Comparison of ENCODE assay signal across 7 mouse cellular contexts in genomic region chr1:172376198-172376667, GRCm38 (mm10). TPM values are rescaled to one million over a fixed set of nuclear protein-coding genes. Genes with fewer than 3 reads are reported as not detected.
A peak's percentile ranks its signal among the peaks of the same experiment; 100 is the strongest.
DNase-seq lines count a peak whose midpoint lies in the region; ATAC-seq lines count a peak whose summit lies in the region.

Gene Pigm, plus strand, starts transcription at chr1:172376546.

- H3K27ac ChIP-seq in intestine, embryonic 15.5 days = peak within 1 kb of the TSS; percentile 72
- H3K27ac ChIP-seq in midbrain, embryonic 10.5 days (replicated peaks) = peak within 1 kb of the TSS; percentile 85

- peak; percentile 98 for DNase-seq in adrenal gland, adult 2 months
- DNase-seq in embryo, embryonic 11.5 days (ENCODE audit: low read depth, low spot score) = peak; percentile 94
- peak; percentile 95 to 96 for DNase-seq in gastrocnemius, postnatal 36 days
- peak; percentile 98 to 99 for DNase-seq in left cerebral cortex, postnatal 25 days (ENCODE audit: low spot score in 2 of 2)
- DNase-seq in midbrain, embryonic 10.5 days (ENCODE audit: low spot score) = peak; percentile 99
- DNase-seq in right cerebral cortex, postnatal 4 days = peak; percentile 96

- H3K36me3 ChIP-seq in intestine, embryonic 15.5 days = peaks cover 4% of the 10 kb centered on the region
- peaks cover 33% of the 10 kb centered on the region for H3K36me3 ChIP-seq in midbrain, embryonic 10.5 days

- peak; percentile 99 for ATAC-seq in intestine, embryonic 15.5 days

- intact Hi-C loops in gastrocnemius, postnatal 36 days (cut with DNase I) = no loop called here
- intact Hi-C loops in left cerebral cortex, postnatal 25 days (cut with DNase I) = no loop called here

- peak within 1 kb of the TSS; percentile 97 for H3K4me3 ChIP-seq in intestine, embryonic 15.5 days (replicated peaks)
- H3K4me3 ChIP-seq in midbrain, embryonic 10.5 days = peak within 1 kb of the TSS; percentile 88

- peak within 1 kb of the TSS; percentile 88 for H3K4me2 ChIP-seq in intestine, embryonic 15.5 days (replicated peaks)

- H3K9ac ChIP-seq in intestine, embryonic 15.5 days = peak within 1 kb of the TSS; percentile 79

- peaks cover 13% of the 10 kb centered on the region for H3K4me1 ChIP-seq in intestine, embryonic 15.5 days (replicated peaks)
- H3K4me1 ChIP-seq in midbrain, embryonic 10.5 days = peaks cover 26% of the 10 kb centered on the region

- H3K27me3 ChIP-seq in intestine, embryonic 15.5 days (replicated peaks) = no peaks in the 10 kb centered on the region
- 0 out of 2 replicates have a peak, but pooled peaks cover 7% of the 10 kb centered on the region for H3K27me3 ChIP-seq in midbrain, embryonic 10.5 days (ENCODE audit: low read depth, poor library complexity, severe bottlenecking)

- under 1% methylated on average over 39 of the region's 39 CpGs for WGBS in intestine, embryonic 15.5 days
- WGBS in midbrain, embryonic 10.5 days = 1% methylated on average over 39 of the region's 39 CpGs

- no peaks in the 10 kb centered on the region for H3K9me3 ChIP-seq in intestine, embryonic 15.5 days
- H3K9me3 ChIP-seq in midbrain, embryonic 10.5 days (replicated peaks) = no peaks in the 10 kb centered on the region

RNA-seq across cellular contexts. Expression of gene Pigm, which starts in this region (rescaled TPM):
- 10 to 100 TPM in 1 of 2 experiments, 1 to 10 TPM in 1; 9.2 to 11.2 TPM for total RNA-seq in adrenal gland, adult 2 months (2021)
- 10.4 and 11.0 TPM in 2 replicates for polyA plus RNA-seq in adrenal gland, adult 2 months (2012; rRNA removed)
- total RNA-seq in gastrocnemius, postnatal 36 days (2021) = 1 to 10 TPM; 3.3 to 4.0 TPM
- 6.3 and 6.4 TPM in 2 replicates for polyA plus RNA-seq in intestine, embryonic 15.5 days (2015; fragmentation: Nextera tagmentation; extraction: Ambion mirVana)
- total RNA-seq in left cerebral cortex, postnatal 25 days (2021) = 1 to 10 TPM; 8.9 to 9.2 TPM
- polyA plus RNA-seq in midbrain, embryonic 10.5 days (2016; fragmentation: Nextera tagmentation; extraction: Ambion mirVana) = 9.3 and 9.9 TPM in 2 replicates

Comparison
In these comparisons a context has a peak if more than half of its experiments do, and no peak if none do; other contexts are left out.
1. Peak in every context shown above with its lines: DNase-seq, ATAC-seq, H3K4me3 ChIP-seq and H3K27ac ChIP-seq.